Mouse (Mus musculus) intestine, embryonic 14.5 days (tissue): ENCODE data around the gene Spata13. TPM values are rescaled to one million over a fixed set of nuclear protein-coding genes. Genes with fewer than 3 reads are reported as not detected.

Experiments used
- ATAC-seq: fragments of 200-750 bp; cut with Nextera tagmentation; replicated peaks from 2 replicates; pipeline ENCODE4 v1.8.0; 2017; ENCODE audit warnings: low read depth, moderate number of reproducible peaks, moderate TSS enrichment, moderate library complexity; ENCODE audit not compliant: low FRiP score, low TSS enrichment
- DNase-seq: peaks from one replicate; pipeline ENCODE4 v3.0.0-alpha.2; 2018; ENCODE audit warnings: low spot score
- H3K27ac ChIP-seq: fragments of 300-500 bp; sonication (generic); 2 replicates; pipeline ENCODE4 v1.5.1; 2014; ENCODE audit warnings: low read depth, mild to moderate bottlenecking, control low read depth
- H3K27me3 ChIP-seq: fragments of 300-500 bp; sonication (generic); replicated peaks from 2 replicates; pipeline ENCODE4 v1.6.1; 2014; ENCODE audit warnings: low read length, control low read depth; ENCODE audit not compliant: control insufficient read depth, insufficient read depth
- H3K36me3 ChIP-seq: fragments of 300-500 bp; sonication (generic); 2 replicates; pipeline ENCODE4 v1.6.1; 2014; ENCODE audit warnings: low read length, control low read depth; ENCODE audit not compliant: control insufficient read depth, insufficient read depth
- H3K4me1 ChIP-seq: fragments of 300-500 bp; sonication (generic); replicated peaks from 2 replicates; pipeline ENCODE4 v1.6.1; 2014; ENCODE audit warnings: low read length, control low read depth, mixed read lengths; ENCODE audit not compliant: control insufficient read depth, insufficient read depth
- H3K4me2 ChIP-seq: fragments of 300-500 bp; sonication (generic); 2 replicates; pipeline ENCODE4 v1.6.1; 2014; ENCODE audit warnings: low read length
- H3K4me3 ChIP-seq: fragments of 300-500 bp; sonication (generic); 2 replicates; pipeline ENCODE4 v1.5.1; 2014; ENCODE audit warnings: low read depth, low read length, control low read depth, mixed read lengths
- H3K9ac ChIP-seq: fragments of 300-500 bp; sonication (generic); 2 replicates; pipeline ENCODE4 v1.6.1; 2014; ENCODE audit warnings: mild to moderate bottlenecking, low read length
- H3K9me3 ChIP-seq: fragments of 300-500 bp; sonication (generic); 2 replicates; pipeline ENCODE4 v1.6.1; 2016; ENCODE audit warnings: low read length, control low read depth; ENCODE audit not compliant: control insufficient read depth
- WGBS: fragments of 180-500 bp; shearing (Covaris S2); extraction: QIAGEN DNeasy Blood & Tissue Kit; methylation state at CpG from one replicate; pipeline ENCODE4 v1.1.7; 2014; 5-methylcytosine and 5-hydroxymethylcytosine counted together
- polyA plus RNA-seq: library from polyadenylated mRNA; unstranded; fragments of >200 nt; fragmentation: Nextera tagmentation; extraction: Ambion mirVana; gene quantifications from 2 replicates; pipeline ENCODE4 v1.2.1, GENCODE M21; 2014

The Spata13 gene
- polyA plus RNA-seq, 1 experiment from 2014 or later = 23.1 TPM

DNA sequence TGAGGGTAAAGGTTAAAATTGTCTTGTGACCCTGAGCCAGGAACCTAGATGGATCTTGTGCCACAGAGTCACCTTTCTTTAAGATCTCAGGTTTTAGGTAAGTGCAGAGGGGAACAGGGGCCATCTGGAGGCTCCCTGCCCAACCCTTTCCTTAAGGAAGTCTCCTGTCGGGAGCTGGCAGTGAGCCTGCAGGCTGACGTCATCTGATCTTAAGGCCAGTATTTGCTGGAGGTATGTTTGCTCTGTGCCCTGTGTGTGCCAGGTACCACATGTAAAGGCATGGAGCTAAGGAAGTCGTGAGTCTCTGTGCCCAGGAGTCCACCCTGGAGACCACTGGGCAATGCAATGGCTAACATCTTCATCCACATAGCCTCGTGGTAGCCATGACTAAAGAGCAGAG, 27.6 kb upstream of the Spata13 start:
- Histone ChIP-seq H3K9me3 (no peaks in the 10 kb centered on the region), H3K4me3 (no peak overlapping the region), H3K4me1 (no peaks in the 10 kb centered on the region), H3K9ac (no peak overlapping the region), H3K36me3 (no peaks in the 10 kb centered on the region), H3K27me3 (no peaks in the 10 kb centered on the region), H3K4me2 (no peak overlapping the region), H3K27ac (no peak overlapping the region)
- WGBS = 61% methylated on average over 4 of the region's 4 CpGs
- ATAC-seq = no peak
- no peak for DNase-seq

DNA sequence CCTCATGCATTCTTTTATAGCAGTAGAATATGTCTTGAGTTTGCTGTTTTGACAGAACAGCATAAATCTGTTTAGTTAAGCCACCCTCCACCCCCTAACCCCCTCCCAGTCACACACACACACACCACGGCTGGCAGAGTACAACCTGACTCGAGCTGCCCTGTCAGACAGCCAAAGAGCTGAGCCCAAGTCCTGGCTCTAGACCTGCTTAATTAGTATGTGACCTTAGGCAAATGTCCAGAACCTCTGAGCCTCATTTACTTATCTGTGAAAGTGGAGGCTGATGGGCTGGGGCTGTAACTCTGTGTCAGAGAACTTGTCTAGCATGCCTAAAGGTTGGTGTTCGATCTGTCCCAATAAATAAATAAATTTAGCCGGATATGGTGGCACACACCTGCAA, 26.1 kb upstream of the Spata13 start:
- H3K27me3 ChIP-seq = no peaks in the 10 kb centered on the region
- H3K9me3 ChIP-seq = no peaks in the 10 kb centered on the region
- no peak for DNase-seq
- no peak overlapping the region for H3K4me3 ChIP-seq
- no peak overlapping the region for H3K9ac ChIP-seq
- H3K36me3 ChIP-seq = no peaks in the 10 kb centered on the region
- H3K4me2 ChIP-seq = no peak overlapping the region
- WGBS = 82% methylated on average over 4 of the region's 4 CpGs
- H3K4me1 ChIP-seq = no peaks in the 10 kb centered on the region
- no peak for ATAC-seq
- no peak overlapping the region for H3K27ac ChIP-seq

DNA sequence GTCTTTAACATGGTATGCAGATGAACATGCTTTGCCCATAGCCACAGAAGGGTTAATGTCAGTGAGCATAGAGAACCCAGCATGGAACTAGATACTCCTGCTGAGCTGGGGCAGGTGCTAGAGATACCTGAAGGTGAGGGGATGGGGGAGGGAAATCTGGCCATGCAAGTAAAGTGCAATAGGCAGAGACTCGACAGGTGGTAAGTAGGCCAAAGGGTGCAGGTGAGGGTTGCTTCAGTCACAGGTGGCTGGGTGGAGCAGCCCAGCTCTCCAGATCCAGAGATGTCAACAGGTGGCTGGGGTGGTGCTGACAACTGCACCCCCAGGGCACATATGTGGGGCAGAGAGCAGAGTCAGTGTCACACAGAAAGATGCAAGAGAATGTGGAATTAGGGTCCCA, 24.6 kb upstream of the Spata13 start:
- H3K27me3 ChIP-seq = no peaks in the 10 kb centered on the region
- DNase-seq = no peak
- no peak overlapping the region for H3K9ac ChIP-seq
- no peaks in the 10 kb centered on the region for H3K4me1 ChIP-seq
- H3K27ac ChIP-seq = no peak overlapping the region
- H3K4me3 ChIP-seq = no peak overlapping the region
- 86% methylated on average over 1 of the region's 1 CpGs for WGBS
- H3K9me3 ChIP-seq = no peaks in the 10 kb centered on the region
- H3K36me3 ChIP-seq = no peaks in the 10 kb centered on the region
- no peak overlapping the region for H3K4me2 ChIP-seq
- ATAC-seq = no peak

DNA sequence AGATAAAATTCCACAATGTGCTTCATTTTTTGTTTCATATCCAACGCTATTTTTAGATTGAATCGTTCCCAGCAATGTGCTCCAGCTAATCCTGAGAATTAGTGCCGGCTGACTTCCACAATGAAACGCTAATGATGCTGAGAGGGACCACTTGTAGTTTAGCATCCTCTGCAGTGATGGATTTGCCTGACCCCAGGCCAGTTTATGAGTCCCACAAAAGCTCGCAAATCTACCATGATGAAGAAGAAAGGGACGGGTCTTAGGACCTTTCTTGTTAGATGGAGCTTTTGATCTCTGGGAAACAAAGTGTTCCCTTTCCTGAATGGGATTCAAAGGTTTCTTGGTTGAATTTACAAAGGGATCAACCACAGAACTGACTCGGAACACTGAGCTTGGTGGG, 21.1 kb upstream of the Spata13 start:
- no peaks in the 10 kb centered on the region for H3K27me3 ChIP-seq
- H3K9ac ChIP-seq = no peak overlapping the region
- H3K4me2 ChIP-seq = no peak overlapping the region
- H3K9me3 ChIP-seq = no peaks in the 10 kb centered on the region
- DNase-seq (no peak), ATAC-seq (no peak)
- no peaks in the 10 kb centered on the region for H3K36me3 ChIP-seq
- 36% methylated on average over 7 of the region's 7 CpGs for WGBS
- no peak overlapping the region for H3K4me3 ChIP-seq
- no peaks in the 10 kb centered on the region for H3K4me1 ChIP-seq
- no peak overlapping the region for H3K27ac ChIP-seq

DNA sequence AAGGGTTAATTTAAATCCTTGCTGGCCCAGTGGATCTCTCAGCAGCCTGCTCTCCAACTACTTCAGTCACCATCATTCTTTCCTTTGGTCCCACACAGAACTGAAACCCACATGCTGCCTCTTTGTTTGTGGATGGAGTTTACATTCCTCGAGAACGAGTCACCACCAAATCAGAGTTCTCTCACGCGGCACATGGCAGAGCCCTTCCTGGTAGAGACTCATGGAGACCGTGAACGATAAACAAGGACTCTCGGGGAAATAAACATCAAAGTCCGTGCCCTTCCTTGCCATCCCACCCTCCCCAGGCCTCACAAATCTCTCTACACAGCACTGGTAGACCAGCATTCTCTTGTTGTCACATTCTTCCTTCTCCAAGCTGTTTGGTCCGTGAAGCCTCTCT, 12.7 kb upstream of the Spata13 start:
- Histone ChIP-seq H3K36me3 (no peaks in the 10 kb centered on the region), H3K27me3 (no peaks in the 10 kb centered on the region), H3K27ac (no peak overlapping the region), H3K9ac (no peak overlapping the region), H3K4me3 (no peak overlapping the region), H3K9me3 (peaks cover 2% of the 10 kb centered on the region; the same call in 1 of the 2 replicates), H3K4me2 (no peak overlapping the region), H3K4me1 (no peaks in the 10 kb centered on the region)
- DNase-seq (no peak), ATAC-seq (no peak)
- 24% methylated on average over 9 of the region's 9 CpGs for WGBS

DNA sequence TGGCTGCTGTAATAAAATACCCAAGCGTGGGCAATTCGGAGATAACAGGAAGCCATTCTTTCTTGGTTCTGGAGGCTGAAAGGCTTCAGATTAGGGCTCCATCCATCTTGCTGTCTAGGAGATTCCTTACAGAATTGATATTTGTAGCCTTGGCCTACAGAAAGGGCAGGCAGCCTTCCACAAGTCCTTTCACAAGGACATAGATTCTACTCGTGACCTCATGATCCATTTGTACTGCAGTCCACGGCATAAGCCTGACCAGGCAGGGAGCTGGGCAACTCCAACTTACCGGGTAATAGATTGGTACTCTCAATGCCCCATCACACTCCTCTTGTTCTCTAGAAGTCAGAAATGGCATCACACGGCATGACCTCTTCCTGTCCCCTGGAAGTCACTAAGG, 8.3 kb upstream of the Spata13 start:
- Histone ChIP-seq H3K4me2 (no peak overlapping the region), H3K9me3 (peaks cover 2% of the 10 kb centered on the region; the same call in 1 of the 2 replicates), H3K36me3 (no peaks in the 10 kb centered on the region), H3K27ac (no peak overlapping the region), H3K9ac (no peak overlapping the region), H3K27me3 (no peaks in the 10 kb centered on the region), H3K4me3 (no peak overlapping the region), H3K4me1 (0 out of 2 replicates have a peak, but pooled peaks cover 2% of the 10 kb centered on the region)
- WGBS = 60% methylated on average over 6 of the region's 6 CpGs
- no peak for ATAC-seq
- no peak for DNase-seq

DNA sequence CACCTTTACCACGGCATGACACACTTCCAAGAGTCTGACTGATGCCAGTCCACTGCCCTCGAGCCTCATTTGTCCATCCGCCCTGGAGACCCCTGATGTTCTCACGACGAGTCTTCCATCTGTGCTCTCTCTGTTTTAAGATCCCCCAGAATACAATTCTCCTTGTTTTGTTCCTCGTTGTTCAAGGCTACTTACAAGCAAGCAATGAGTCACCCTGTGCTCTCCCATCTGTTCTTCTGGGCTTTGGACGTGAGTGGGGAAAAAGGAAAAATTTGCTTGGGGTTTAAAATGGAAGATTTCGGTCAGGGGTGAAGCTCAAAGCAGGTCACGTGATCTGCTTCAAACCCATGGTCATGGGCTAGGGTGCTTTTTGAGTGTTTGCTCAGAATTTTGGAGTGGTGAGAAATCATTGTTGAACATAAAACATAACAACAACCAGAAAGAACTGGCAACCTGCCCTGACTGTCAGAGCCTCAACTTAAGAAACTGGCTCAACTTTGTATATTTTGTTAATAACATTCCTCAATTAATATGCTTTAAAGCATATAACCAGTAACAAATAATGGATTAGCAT, 3.8 kb upstream of the Spata13 start:
- DNase-seq (no peak), ATAC-seq (no peak)

DNA sequence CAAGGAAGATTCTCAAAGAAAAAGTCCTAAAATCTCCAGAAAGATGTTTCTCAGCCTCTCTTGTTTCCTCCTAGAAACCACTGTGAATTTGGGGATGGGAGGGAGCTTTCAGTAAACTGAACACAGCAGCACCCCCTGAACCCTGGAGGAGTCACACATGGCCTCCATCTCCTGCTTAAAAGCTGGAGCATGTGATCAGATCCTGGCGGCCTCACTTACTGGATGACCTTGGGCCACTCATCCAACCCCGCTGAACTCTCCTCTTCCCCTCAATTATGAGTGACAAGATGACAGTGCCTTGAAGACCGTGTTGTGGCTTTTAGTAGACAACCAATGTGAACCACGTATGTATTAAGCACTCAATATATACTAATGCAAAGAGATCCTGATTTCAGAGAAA, 2.8 kb upstream of the Spata13 start:
- H3K4me3 ChIP-seq = no peak overlapping the region
- H3K27me3 ChIP-seq = no peaks in the 10 kb centered on the region
- no peak for DNase-seq
- H3K27ac ChIP-seq = no peak overlapping the region
- H3K9me3 ChIP-seq = no peaks in the 10 kb centered on the region
- no peak overlapping the region for H3K4me2 ChIP-seq
- 0 out of 2 replicates have a peak, but pooled peaks cover 8% of the 10 kb centered on the region for H3K4me1 ChIP-seq
- no peak for ATAC-seq
- H3K36me3 ChIP-seq = no peaks in the 10 kb centered on the region
- no peak overlapping the region for H3K9ac ChIP-seq
- WGBS = 83% methylated on average over 4 of the region's 4 CpGs

More for the DNA sequence above, 3.8 kb upstream of the Spata13 start:
- H3K9ac ChIP-seq = no peak overlapping the region
- H3K4me2 ChIP-seq = no peak overlapping the region
- H3K4me3 ChIP-seq = no peak overlapping the region
- 0 out of 2 replicates have a peak, but pooled peaks cover 2% of the 10 kb centered on the region for H3K4me1 ChIP-seq
- H3K36me3 ChIP-seq = no peaks in the 10 kb centered on the region
- H3K27me3 ChIP-seq = no peaks in the 10 kb centered on the region
- WGBS = 68% methylated on average over 9 of the region's 9 CpGs
- H3K27ac ChIP-seq = no peak overlapping the region
- no peaks in the 10 kb centered on the region for H3K9me3 ChIP-seq
